In genomic region chr6:146642276-146643183, GRCm38 (mm10) we compare ENCODE assay signal across 8 mouse cellular contexts. TPM values are rescaled to one million over a fixed set of nuclear protein-coding genes. Genes with fewer than 3 reads are reported as not detected.
DNase-seq lines count a peak whose midpoint lies in the region; ATAC-seq and TF ChIP-seq lines count a peak whose summit lies in the region.

Med21 (plus strand) TSS chr6:146642547.
Tm7sf3 (minus strand) TSS chr6:146642824.

- no peaks in the 10 kb centered on the region for H3K27me3 ChIP-seq in MEL (ENCODE audit: control insufficient read depth in 1 of 2, insufficient read depth in 2 of 2, low read length in 2 of 2)
- H3K27me3 ChIP-seq in cerebellum, adult 2 months (ENCODE audit: control insufficient read depth, insufficient read depth, low read length), result no peaks in the 10 kb centered on the region
- no peaks in the 10 kb centered on the region for H3K27me3 ChIP-seq in forebrain, postnatal 0 days (ENCODE audit: insufficient read depth, low read length)
- H3K27me3 ChIP-seq in lung, embryonic 15.5 days, result no peaks in the 10 kb centered on the region

- peak within 1 kb of the TSS; percentile 85 for H3K9ac ChIP-seq in MEL (ENCODE audit: control insufficient read depth, low read depth, low read length, poor library complexity, severe bottlenecking)
- H3K9ac ChIP-seq in forebrain, postnatal 0 days, result peak within 1 kb of the TSS; percentile 68
- peak within 1 kb of the TSS; percentile 89 for H3K9ac ChIP-seq in lung, embryonic 15.5 days

- TF ChIP-seq RAD21 in MEL (IDR thresholded peaks at IDR 0.05; ENCODE audit: low read depth, low read length), result no peak

- 1% methylated on average over 60 of the region's 60 CpGs for WGBS in cerebellum, adult 2 months
- WGBS in forebrain, postnatal 0 days, result 2% methylated on average over 60 of the region's 60 CpGs
- under 1% methylated on average over 60 of the region's 60 CpGs for WGBS in lung, embryonic 15.5 days

- no peak for TF ChIP-seq CTCF in MEL (IDR thresholded peaks at IDR 0.05 in 2 of 3, conservative IDR thresholded peaks at IDR 0.05 in 1 of 3; ENCODE audit: control insufficient read depth in 1 of 3, insufficient read depth in 1 of 3, low read depth in 2 of 3, low read length in 3 of 3, poor library complexity in 1 of 3, severe bottlenecking in 1 of 3)
- no peak for TF ChIP-seq CTCF in cerebellum, adult 2 months (IDR thresholded peaks at IDR 0.05; ENCODE audit: borderline replicate concordance, insufficient read depth, low read depth, low read length)
- peak; percentile 62 for TF ChIP-seq CTCF in forebrain, postnatal 0 days (IDR thresholded peaks at IDR 0.05; ENCODE audit: low read depth)

- peak within 1 kb of the TSS; percentile 95 for H3K27ac ChIP-seq in MEL (ENCODE audit: control insufficient read depth, low read depth, low read length)
- H3K27ac ChIP-seq in cerebellum, adult 2 months (ENCODE audit: insufficient read depth, low read length), result peak within 1 kb of the TSS; percentile 55; the same call in 1 of the 2 replicates
- H3K27ac ChIP-seq in forebrain, postnatal 0 days (ENCODE audit: low read depth, low read length), result peak within 1 kb of the TSS; percentile 83
- H3K27ac ChIP-seq in lung, embryonic 15.5 days, result peak within 1 kb of the TSS; percentile 93

- DNase-seq in MEL (ENCODE audit: low read depth, low spot score), result peak; percentile 99
- peak; percentile 98 for DNase-seq in cerebellum, adult 2 months
- peak; percentile 99 for DNase-seq in forebrain, postnatal 0 days
- DNase-seq in heart, postnatal 4 days, result peak; percentile 99
- DNase-seq in layer of hippocampus, adult 8-10 months (ENCODE audit: low spot score in 2 of 2), result peak; percentile 97
- DNase-seq in ovary, adult 18-20 months (ENCODE audit: low spot score), result peak; percentile 97
- peak; percentile 99 for DNase-seq in thymus, postnatal 0 days (ENCODE audit: low spot score)

- peaks cover 6 to 11% of the 10 kb centered on the region in 2 experiments for H3K4me1 ChIP-seq in MEL (ENCODE audit: control insufficient read depth in 1 of 2, insufficient read depth in 2 of 2, low read length in 2 of 2)
- H3K4me1 ChIP-seq in cerebellum, adult 2 months (ENCODE audit: control insufficient read depth, insufficient read depth, low read length), result 0 out of 2 replicates have a peak, but pooled peaks cover 3% of the 10 kb centered on the region
- H3K4me1 ChIP-seq in forebrain, postnatal 0 days (ENCODE audit: insufficient read depth), result peaks cover 6% of the 10 kb centered on the region
- peaks cover 13% of the 10 kb centered on the region; the same call in 1 of the 2 replicates for H3K4me1 ChIP-seq in lung, embryonic 15.5 days

- H3K4me3 ChIP-seq in MEL (ENCODE audit: control insufficient read depth in 1 of 2, insufficient read depth in 1 of 2, low read depth in 2 of 2, low read length in 2 of 2), result peak within 1 kb of the TSS; percentile 75 to 76
- peak within 1 kb of the TSS; percentile 70 for H3K4me3 ChIP-seq in cerebellum, adult 2 months (replicated peaks; ENCODE audit: insufficient read depth, low read depth, low read length)
- peak within 1 kb of the TSS; percentile 74 for H3K4me3 ChIP-seq in forebrain, postnatal 0 days (ENCODE audit: low read depth, low read length)
- H3K4me3 ChIP-seq in lung, embryonic 15.5 days, result peak within 1 kb of the TSS; percentile 83

- ATAC-seq in forebrain, postnatal 0 days, result peak; percentile 99
- peak; percentile 98 for ATAC-seq in lung, embryonic 15.5 days (ENCODE audit: borderline replicate concordance, extremely low read depth, low FRiP score, low TSS enrichment)

- H3K79me2 ChIP-seq in MEL (ENCODE audit: control insufficient read depth, insufficient read depth, low read length, poor library complexity), result peaks cover 21% of the 10 kb centered on the region

- H3K36me3 ChIP-seq in MEL (ENCODE audit: control insufficient read depth in 1 of 2, insufficient read depth in 2 of 2, low read length in 2 of 2), result peaks cover 0 to 21% of the 10 kb centered on the region in 2 experiments; a peak in 2 of 4 replicates
- no peaks in the 10 kb centered on the region for H3K36me3 ChIP-seq in forebrain, postnatal 0 days (ENCODE audit: insufficient read depth)
- no peaks in the 10 kb centered on the region for H3K36me3 ChIP-seq in lung, embryonic 15.5 days

- no peaks in the 10 kb centered on the region for H3K9me3 ChIP-seq in MEL (replicated peaks; ENCODE audit: insufficient read depth, low read length)
- no peaks in the 10 kb centered on the region for H3K9me3 ChIP-seq in forebrain, postnatal 0 days (ENCODE audit: low read length)
- no peaks in the 10 kb centered on the region for H3K9me3 ChIP-seq in lung, embryonic 15.5 days

- peak within 1 kb of the TSS; percentile 95 for H3K4me2 ChIP-seq in forebrain, postnatal 0 days (ENCODE audit: low read depth)
- H3K4me2 ChIP-seq in lung, embryonic 15.5 days, result peak within 1 kb of the TSS; percentile 85

- TF ChIP-seq POLR2A in MEL (IDR thresholded peaks at IDR 0.05; ENCODE audit: control insufficient read depth in 1 of 2, insufficient read depth in 1 of 2, low read depth in 1 of 2, low read length in 2 of 2, poor library complexity in 1 of 2), result peak; percentile 97 to 99
- peak; percentile 100 for TF ChIP-seq POLR2A in cerebellum, adult 2 months (IDR thresholded peaks at IDR 0.05; ENCODE audit: borderline replicate concordance, insufficient read depth, low read length)

- peak in 1 of 2 experiments; percentile 29; a peak in 1 of 4 replicates for TF ChIP-seq EP300 in MEL (IDR thresholded peaks at IDR 0.05; ENCODE audit: low read depth in 1 of 2, low read length in 2 of 2)

TF ChIP-seq in MEL, 35 proteins besides CTCF, POLR2A, EP300 and RAD21 (continues in another document):
- peak; percentile 99 for TF ChIP-seq ZMIZ1 (IDR thresholded peaks at IDR 0.05; ENCODE audit: low read depth, low read length)
- TF ChIP-seq ETS1 (IDR thresholded peaks at IDR 0.05; ENCODE audit: low read depth, low read length), result peak; percentile 72
- TF ChIP-seq KAT2A (conservative IDR thresholded peaks at IDR 0.05; ENCODE audit: low read depth, low read length), result no peak; the same call in 1 of the 2 replicates
- TF ChIP-seq JUND (IDR thresholded peaks at IDR 0.05; ENCODE audit: low read depth, low read length), result no peak
- no peak for TF ChIP-seq E2F4 (IDR thresholded peaks at IDR 0.05; ENCODE audit: borderline replicate concordance, low read depth, low read length)
- TF ChIP-seq NELFE (IDR thresholded peaks at IDR 0.05; ENCODE audit: low read depth, low read length), result peak; percentile 96
- peak; percentile 67; the same call in 1 of the 2 replicates for TF ChIP-seq ELF1 (IDR thresholded peaks at IDR 0.05; ENCODE audit: low read depth, low read length)
- peak; percentile 51 for TF ChIP-seq TCF12 (IDR thresholded peaks at IDR 0.05; ENCODE audit: low read depth, low read length)
- no peak for TF ChIP-seq UBTF (IDR thresholded peaks at IDR 0.05; ENCODE audit: borderline replicate concordance, insufficient read depth, low read depth, low read length)
- no peak for TF ChIP-seq TAL1 (IDR thresholded peaks at IDR 0.05; ENCODE audit: low read length)
- no peak for TF ChIP-seq MAFK (IDR thresholded peaks at IDR 0.05; ENCODE audit: borderline replicate concordance, low read depth, low read length)
- 0 out of 2 replicates have a peak, but pooled peaks have one; percentile 16 for TF ChIP-seq RCOR1 (IDR thresholded peaks at IDR 0.05; ENCODE audit: low read depth, low read length)
- TF ChIP-seq NRF1 (IDR thresholded peaks at IDR 0.05; ENCODE audit: insufficient read depth, low read depth, low read length, poor library complexity, severe bottlenecking), result peak; percentile 64
- no peak for TF ChIP-seq ZNF384 (IDR thresholded peaks at IDR 0.05; ENCODE audit: low read depth, low read length)
- TF ChIP-seq TBP (IDR thresholded peaks at IDR 0.05; ENCODE audit: low read depth, low read length), result peak; percentile 96
- peak; percentile 90 for TF ChIP-seq POLR2AphosphoS2 (IDR thresholded peaks at IDR 0.05; ENCODE audit: low read length)
- no peak; the same call in 1 of the 2 replicates for TF ChIP-seq USF1 (IDR thresholded peaks at IDR 0.05; ENCODE audit: low read depth, low read length)
- TF ChIP-seq HCFC1 (IDR thresholded peaks at IDR 0.05; ENCODE audit: low read depth, low read length), result peak; percentile 67
- TF ChIP-seq ZKSCAN1 (IDR thresholded peaks at IDR 0.05; ENCODE audit: low read depth, low read length), result no peak
- no peak for TF ChIP-seq GABPA (IDR thresholded peaks at IDR 0.05; ENCODE audit: low read depth, low read length)
- no peak for TF ChIP-seq USF2 (IDR thresholded peaks at IDR 0.05; ENCODE audit: borderline replicate concordance in 1 of 2, insufficient read depth in 1 of 2, low read depth in 1 of 2, low read length in 2 of 2)
- peak; percentile 68; the same call in 1 of the 2 replicates for TF ChIP-seq BHLHE40 (IDR thresholded peaks at IDR 0.05; ENCODE audit: borderline replicate concordance, low read depth, low read length)

RNA-seq across cellular contexts. Expression of gene Med21, which starts in this region (rescaled TPM):
- 79.5 and 83.7 TPM in 2 replicates for total RNA-seq in MEL (2012; rRNA removed)
- polyA plus RNA-seq in MEL (2012; ENCODE audit: insufficient read depth in 1 of 2, insufficient read length in 2 of 2, low read depth in 1 of 2, low replicate concordance in 2 of 2, missing spikeins in 1 of 2), result 10 to 100 TPM in 1 of 2 experiments, not detected in 1; 56.7 TPM
- polyA plus RNA-seq in cerebellum, adult 2 months (2012; rRNA removed), result 90.1 and 93.1 TPM in 2 replicates
- total RNA-seq in forebrain, postnatal 0 days (2014; rRNA removed), result 65.2 and 85.3 TPM in 2 replicates
- polyA plus RNA-seq in forebrain, postnatal 0 days (2015; fragmentation: Nextera tagmentation; extraction: Ambion mirVana), result 112 and 115 TPM in 2 replicates
- 10 to 100 TPM; 64.0 to 67.8 TPM for total RNA-seq in heart, postnatal 4 days (2021)
- 10 to 100 TPM; 40.5 to 52.6 (median 45.3) TPM for total RNA-seq in layer of hippocampus, adult 8-10 months (2022)
- polyA plus RNA-seq in lung, embryonic 15.5 days (2015; fragmentation: Nextera tagmentation; extraction: Ambion mirVana), result 156 and 157 TPM in 2 replicates
- 115 and 122 TPM in 2 replicates for polyA plus RNA-seq in thymus, postnatal 0 days (2015; fragmentation: Nextera tagmentation; extraction: Ambion mirVana)

RNA-seq across cellular contexts. Expression of gene Tm7sf3, which starts in this region (rescaled TPM):
- 18.0 and 18.3 TPM in 2 replicates for total RNA-seq in MEL (2012; rRNA removed)
- polyA plus RNA-seq in MEL (2012; ENCODE audit: insufficient read depth in 1 of 2, insufficient read length in 2 of 2, low read depth in 1 of 2, low replicate concordance in 2 of 2, missing spikeins in 1 of 2), result 10 to 100 TPM in 1 of 2 experiments, not detected in 1; 27.1 TPM
- polyA plus RNA-seq in cerebellum, adult 2 months (2012; rRNA removed), result 22.3 and 25.2 TPM in 2 replicates
- total RNA-seq in forebrain, postnatal 0 days (2014; rRNA removed), result 41.0 and 51.1 TPM in 2 replicates
- 30.5 and 40.6 TPM in 2 replicates for polyA plus RNA-seq in forebrain, postnatal 0 days (2015; fragmentation: Nextera tagmentation; extraction: Ambion mirVana)
- 10 to 100 TPM; 25.4 to 25.5 TPM for total RNA-seq in heart, postnatal 4 days (2021)
- total RNA-seq in layer of hippocampus, adult 8-10 months (2022), result 10 to 100 TPM; 37.8 to 44.7 (median 42.7) TPM
- polyA plus RNA-seq in lung, embryonic 15.5 days (2015; fragmentation: Nextera tagmentation; extraction: Ambion mirVana), result 28.2 and 29.9 TPM in 2 replicates
- polyA plus RNA-seq in thymus, postnatal 0 days (2015; fragmentation: Nextera tagmentation; extraction: Ambion mirVana), result 19.0 and 22.4 TPM in 2 replicates

Comparison
In these comparisons a context has a peak if more than half of its experiments do, and no peak if none do; other contexts are left out.
1. Peak in every context shown above with its lines: DNase-seq, ATAC-seq, H3K4me3 ChIP-seq and H3K27ac ChIP-seq.